Mouse (Mus musculus) testis, adult 2 months (tissue): ENCODE results near the gene Gla. TPM values are rescaled to one million over a fixed set of nuclear protein-coding genes. Genes with fewer than 3 reads are reported as not detected.
"Not testable (repeated sequence)": the region's sequence is repeated elsewhere in the genome, so short reads cannot be mapped to it uniquely, and the experiment has no call there.

ENCODE experiments used
- H3K27ac ChIP-seq: fragments of 200-500 bp; 2 replicates; pipeline ENCODE4 v1.5.1; 2012; ENCODE audit warnings: low read depth, low read length; ENCODE audit not compliant: control insufficient read depth, insufficient read depth
- H3K27me3 ChIP-seq: fragments of 200-500 bp; 2 replicates; pipeline ENCODE4 v1.6.1; 2012; ENCODE audit warnings: mild to moderate bottlenecking, low read length, moderate library complexity; ENCODE audit not compliant: control insufficient read depth, insufficient read depth
- H3K36me3 ChIP-seq: fragments of 200-500 bp; 2 replicates; pipeline ENCODE4 v1.6.1; 2012; ENCODE audit warnings: mild to moderate bottlenecking, low read length; ENCODE audit not compliant: control insufficient read depth, insufficient read depth
- H3K4me1 ChIP-seq: fragments of 200-500 bp; 2 replicates; pipeline ENCODE4 v1.6.1; 2012; ENCODE audit warnings: low read length; ENCODE audit not compliant: control insufficient read depth, insufficient read depth
- H3K4me3 ChIP-seq: fragments of 200-500 bp; 2 replicates; pipeline ENCODE4 v1.5.1; 2012; ENCODE audit warnings: low read depth, mild to moderate bottlenecking, low read length, moderate library complexity, mixed read lengths; ENCODE audit not compliant: control insufficient read depth
- CTCF ChIP-seq: fragments of 200-500 bp; IDR thresholded peaks from 2 replicates; pipeline ENCODE4 v1.5.1; 2012; ENCODE audit warnings: low read depth, mild to moderate bottlenecking, inconsistent platforms, low read length, moderate library complexity; ENCODE audit not compliant: control insufficient read depth, insufficient read depth, insufficient replicate concordance
- POLR2A ChIP-seq: fragments of 200-500 bp; IDR thresholded peaks from 2 replicates; pipeline ENCODE4 v1.6.1; 2012; ENCODE audit warnings: low read depth, mild to moderate bottlenecking, inconsistent platforms, low read length, moderate library complexity; ENCODE audit not compliant: control insufficient read depth
- polyA plus RNA-seq: library from polyadenylated mRNA; depleted of rRNA; stranded (reverse); fragments of >200 nt; gene quantifications from 2 replicates; pipeline ENCODE4 v1.2.3, GENCODE M21; 2012; rRNA removed

The Gla gene
- polyA plus RNA-seq, 1 experiment, result 0.80 TPM

DNA sequence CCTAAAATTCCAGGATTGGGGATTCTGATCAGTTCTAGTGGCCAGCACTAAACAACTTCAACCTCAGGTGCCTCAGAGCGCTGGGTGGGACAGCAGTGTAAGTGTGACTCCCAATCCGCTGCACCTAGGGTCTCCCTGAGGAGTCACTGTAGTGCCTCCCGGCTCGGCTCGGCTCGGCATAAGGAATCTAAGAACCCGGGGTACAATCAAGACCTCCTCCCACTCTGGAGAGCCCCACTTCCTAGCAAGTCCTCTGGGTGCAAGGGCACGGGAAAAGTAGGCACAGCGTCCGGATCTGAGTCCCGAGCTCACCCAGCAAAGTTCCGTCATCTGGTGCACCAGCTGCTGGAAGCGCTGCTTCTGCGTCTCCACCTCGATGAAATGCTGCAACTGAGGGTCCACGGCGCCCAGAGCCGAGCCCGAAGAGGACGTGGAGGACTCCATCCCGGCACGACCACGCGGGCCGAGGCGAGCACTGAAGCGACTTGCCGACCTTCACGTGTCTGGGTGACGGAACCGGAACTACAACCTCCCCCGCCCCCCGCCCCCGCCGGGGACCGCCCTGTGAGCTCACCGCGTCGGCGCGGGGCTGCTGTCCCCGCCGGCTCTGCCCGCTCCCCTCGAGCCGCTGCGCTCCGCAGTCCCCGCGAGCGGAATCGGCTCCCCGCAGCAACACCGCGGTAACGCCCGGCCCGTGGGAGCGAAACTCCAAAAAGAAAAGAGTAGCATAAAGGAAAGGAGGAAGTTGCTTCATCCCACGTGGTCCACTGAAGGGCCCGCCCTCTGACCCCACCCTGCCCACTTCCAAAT, 59.6 kb downstream of the Gla start, which contains the start of gene Timm8a1:
TSS of gene Timm8a1 (minus strand) at position 721 of the 810 bp plus-strand sequence.
- Histone ChIP-seq H3K4me3 (peak within 1 kb of the TSS; percentile 87), H3K4me1 (no peaks in the 10 kb centered on the region), H3K27me3 (no peaks in the 10 kb centered on the region), H3K27ac (peak within 1 kb of the TSS; percentile 88), H3K36me3 (no peaks in the 10 kb centered on the region)
- TF ChIP-seq CTCF (no peak), POLR2A (no peak)

DNA sequence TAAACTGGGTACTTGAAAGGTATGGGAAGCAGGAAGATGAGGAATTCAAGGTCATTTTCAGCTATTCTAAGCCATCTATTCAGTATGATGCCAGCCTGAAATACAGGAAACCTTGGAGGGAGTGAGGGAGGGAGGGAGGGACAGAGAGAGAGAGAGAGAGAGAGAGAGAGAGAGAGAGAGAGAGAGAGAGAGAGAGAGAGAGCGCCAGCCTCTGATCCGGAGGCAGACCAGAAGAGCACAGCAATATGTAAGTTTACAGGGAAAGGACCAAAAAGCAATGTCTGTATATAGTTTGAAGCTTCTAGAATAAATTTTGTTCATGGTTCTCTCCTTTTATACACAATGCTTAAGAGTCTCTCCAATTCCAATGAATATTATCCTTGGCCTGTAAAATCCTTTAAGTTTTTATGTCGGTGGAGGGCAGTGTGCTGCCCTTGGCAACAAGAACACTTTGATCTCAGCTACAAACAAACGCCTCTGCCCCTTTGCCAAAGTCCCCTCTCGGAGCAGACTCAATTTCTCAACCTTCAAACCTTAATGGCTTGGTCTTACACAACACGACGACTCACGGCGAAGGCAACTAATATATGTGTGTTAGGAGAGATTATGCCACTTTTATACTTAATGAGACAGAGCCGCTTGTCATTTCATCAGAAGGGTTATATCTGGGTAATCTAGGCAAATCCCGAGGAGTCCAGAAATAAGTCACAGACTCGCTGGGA, 60.4 kb downstream of the Gla start:
- H3K27ac ChIP-seq, result peak overlapping the region; percentile 49
- TF ChIP-seq POLR2A (no peak), CTCF (no peak)
- H3K27me3 ChIP-seq, result no peaks in the 10 kb centered on the region
- no peaks in the 10 kb centered on the region for H3K36me3 ChIP-seq
- H3K4me3 ChIP-seq, result peak overlapping the region; percentile 87
- no peaks in the 10 kb centered on the region for H3K4me1 ChIP-seq

DNA sequence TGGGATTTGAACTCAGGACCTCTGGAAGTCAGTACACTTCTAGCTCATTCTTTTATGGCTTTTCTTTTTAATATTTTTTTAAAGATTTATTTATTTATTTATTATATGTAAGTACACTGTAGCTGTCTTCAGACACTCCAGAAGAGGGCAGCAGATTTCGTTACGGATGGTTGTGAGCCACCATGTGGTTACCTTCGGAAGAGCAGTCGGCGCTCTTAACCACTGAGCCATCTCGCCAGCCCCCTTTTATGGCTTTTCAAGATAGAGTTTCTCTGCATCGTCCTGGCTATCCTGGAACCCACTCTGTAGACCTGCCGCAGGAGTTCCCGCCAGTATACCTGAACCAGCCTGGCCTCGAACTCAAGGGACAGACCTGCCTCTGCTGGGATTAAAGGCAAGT, 61.1 kb downstream of the Gla start:
- not testable (repeated sequence) for H3K4me1 ChIP-seq, H3K4me3 ChIP-seq, H3K27ac ChIP-seq, H3K36me3 ChIP-seq, H3K27me3 ChIP-seq

Other genes starting within 250 kb of the Gla start
- 2.2 and 2.9 TPM in 2 replicates for gene Drp2, start 196.6 kb downstream of the Gla start, polyA plus RNA-seq
- 9.6 and 11.8 TPM in 2 replicates for gene Taf7l, start 124.6 kb downstream of the Gla start, polyA plus RNA-seq
- gene Timm8a1, start 59.3 kb downstream of the Gla start, polyA plus RNA-seq, result 0.57 and 0.64 TPM in 2 replicates
- gene Btk, start 17.6 kb downstream of the Gla start, polyA plus RNA-seq, result 0.17 and 0.20 TPM in 2 replicates
- 22.6 and 26.1 TPM in 2 replicates for gene Rpl36a, start 15.5 kb downstream of the Gla start, polyA plus RNA-seq
- gene Hnrnph2, start 54 bp upstream of the Gla start, polyA plus RNA-seq, result 4.8 and 6.4 TPM in 2 replicates
- gene Armcx4, start 85.4 kb upstream of the Gla start, polyA plus RNA-seq, result 0.17 and 0.28 TPM in 2 replicates
- gene Armcx1, start 116.8 kb upstream of the Gla start, polyA plus RNA-seq, result 0.70 and 1.1 TPM in 2 replicates
- gene Armcx6, start 150.3 kb upstream of the Gla start, polyA plus RNA-seq, result 1.6 and 1.8 TPM in 2 replicates
- 1.1 and 1.5 TPM in 2 replicates for gene Armcx3, start 155.5 kb upstream of the Gla start, polyA plus RNA-seq
- 2.5 and 3.3 TPM in 2 replicates for gene Armcx2, start 208.1 kb upstream of the Gla start, polyA plus RNA-seq